Comparison of ENCODE assay signal across 8 mouse cellular contexts in genomic region chr12:3309391-3310320, GRCm38 (mm10). TPM values are rescaled to one million over a fixed set of nuclear protein-coding genes. Genes with fewer than 3 reads are reported as not detected.
DNase-seq lines count a peak whose midpoint lies in the region; ATAC-seq and TF ChIP-seq lines count a peak whose summit lies in the region.

Gene Rab10 (minus strand): TSS chr12:3309969.

- DNase-seq in MN1 (ENCODE audit: low spot score) = peak; percentile 99
- peak; percentile 99 for DNase-seq in cerebellum, adult 9-10 months
- DNase-seq in hindbrain, embryonic 10.5 days (ENCODE audit: low spot score) = peak; percentile 98
- peak; percentile 99 for DNase-seq in layer of hippocampus, adult 9-11 months
- DNase-seq in lung, postnatal 0 days (ENCODE audit: low spot score) = peak; percentile 99
- peak; percentile 97 for DNase-seq in ovary, postnatal 14 days (ENCODE audit: low spot score)
- peak; percentile 99 for DNase-seq in thymus, postnatal 14 days

- peak within 1 kb of the TSS; percentile 86 for H3K4me3 ChIP-seq in hindbrain, embryonic 10.5 days
- peak within 1 kb of the TSS; percentile 83 for H3K4me3 ChIP-seq in lung, postnatal 0 days (ENCODE audit: low read depth, low read length)

- H3K27ac ChIP-seq in hindbrain, embryonic 10.5 days = peak within 1 kb of the TSS; percentile 98
- H3K27ac ChIP-seq in lung, postnatal 0 days (ENCODE audit: low read length) = peak within 1 kb of the TSS; percentile 99

- H3K9me3 ChIP-seq in hindbrain, embryonic 10.5 days = 0 out of 2 replicates have a peak, but pooled peaks cover 12% of the 10 kb centered on the region
- H3K9me3 ChIP-seq in lung, postnatal 0 days (ENCODE audit: low read length) = no peaks in the 10 kb centered on the region

- H3K36me3 ChIP-seq in hindbrain, embryonic 10.5 days = peaks cover 10% of the 10 kb centered on the region
- no peaks in the 10 kb centered on the region for H3K36me3 ChIP-seq in lung, postnatal 0 days (ENCODE audit: insufficient read depth, low read length)

- no peak for TF ChIP-seq EP300 in lung, postnatal 0 days (IDR thresholded peaks at IDR 0.05)

- peak; percentile 21; the same call in 1 of the 2 replicates for TF ChIP-seq CTCF in lung, postnatal 0 days (IDR thresholded peaks at IDR 0.05)

- peaks cover 21% of the 10 kb centered on the region for H3K4me1 ChIP-seq in hindbrain, embryonic 10.5 days (replicated peaks)
- H3K4me1 ChIP-seq in lung, postnatal 0 days (ENCODE audit: insufficient read depth, low read depth, low read length) = peaks cover 11% of the 10 kb centered on the region; the same call in 1 of the 2 replicates

- H3K27me3 ChIP-seq in hindbrain, embryonic 10.5 days (ENCODE audit: insufficient read depth, poor library complexity, severe bottlenecking) = no peaks in the 10 kb centered on the region
- H3K27me3 ChIP-seq in lung, postnatal 0 days (replicated peaks; ENCODE audit: insufficient read depth, low read length) = no peaks in the 10 kb centered on the region

- peak within 1 kb of the TSS; percentile 83 for H3K9ac ChIP-seq in lung, postnatal 0 days (replicated peaks; ENCODE audit: low read depth)

- ATAC-seq in frontal cortex, adult (ENCODE audit: low TSS enrichment) = peak; percentile 94
- peak; percentile 96 for ATAC-seq in lung, postnatal 0 days

- peak within 1 kb of the TSS; percentile 71 for H3K4me2 ChIP-seq in lung, postnatal 0 days (replicated peaks; ENCODE audit: low read depth, low read length)

- WGBS in hindbrain, embryonic 10.5 days = under 1% methylated on average over 111 of the region's 111 CpGs
- under 1% methylated on average over 105 of the region's 111 CpGs for WGBS in lung, postnatal 0 days

RNA-seq across cellular contexts. Expression of gene Rab10, which starts in this region (rescaled TPM):
- polyA plus RNA-seq in hindbrain, embryonic 10.5 days (2016; fragmentation: Nextera tagmentation; extraction: Ambion mirVana) = 81.9 and 94.4 TPM in 2 replicates
- polyA plus RNA-seq in lung, postnatal 0 days (2015; fragmentation: Nextera tagmentation; extraction: Ambion mirVana) = 58.4 and 65.4 TPM in 2 replicates

Comparison
In these comparisons a context has a peak if more than half of its experiments do, and no peak if none do; other contexts are left out.
1. Peak in every context shown above with its lines: DNase-seq, ATAC-seq, H3K4me3 ChIP-seq and H3K27ac ChIP-seq.